Mouse (Mus musculus) hindbrain, embryonic 14.5 days (tissue): ENCODE data around the gene Gfra1. TPM values are rescaled to one million over a fixed set of nuclear protein-coding genes. Genes with fewer than 3 reads are reported as not detected.

Source experiments
- ATAC-seq: fragments of 200-750 bp; cut with Nextera tagmentation; 2 replicates; pipeline ENCODE4 v1.8.0; 2017; ENCODE audit warnings: moderate number of reproducible peaks, mild to moderate bottlenecking, moderate TSS enrichment, moderate library complexity; ENCODE audit not compliant: low FRiP score
- DNase-seq: peaks from one replicate; pipeline ENCODE4 v3.0.0-alpha.2; 2015; ENCODE audit warnings: low spot score
- H3K27ac ChIP-seq: fragments of 300-500 bp; sonication (generic); 2 replicates; pipeline ENCODE4 v1.5.1; 2014; ENCODE audit warnings: mild to moderate bottlenecking, moderate library complexity
- H3K27me3 ChIP-seq: fragments of 300-500 bp; sonication (generic); 2 replicates; pipeline ENCODE4 v1.6.1; 2014; ENCODE audit warnings: mild to moderate bottlenecking, low read length, mixed read lengths; ENCODE audit not compliant: control insufficient read depth, insufficient read depth
- H3K36me3 ChIP-seq: fragments of 300-500 bp; sonication (generic); replicated peaks from 2 replicates; pipeline ENCODE4 v1.6.1; 2014; ENCODE audit not compliant: control insufficient read depth, insufficient read depth
- H3K4me1 ChIP-seq: fragments of 300-500 bp; sonication (generic); replicated peaks from 2 replicates; pipeline ENCODE4 v1.6.1; 2014; ENCODE audit warnings: antibody characterized with exemption, low read length, mixed read lengths; ENCODE audit not compliant: control insufficient read depth, insufficient read depth
- H3K4me2 ChIP-seq: fragments of 300-500 bp; sonication (generic); replicated peaks from 2 replicates; pipeline ENCODE4 v1.6.1; 2014; ENCODE audit warnings: mild to moderate bottlenecking, moderate library complexity
- H3K4me3 ChIP-seq: fragments of 300-500 bp; sonication (generic); replicated peaks from 2 replicates; pipeline ENCODE4 v1.5.1; 2014; ENCODE audit warnings: mild to moderate bottlenecking, low read length
- H3K9ac ChIP-seq: fragments of 300-500 bp; sonication (generic); 2 replicates; pipeline ENCODE4 v1.6.1; 2014
- H3K9me3 ChIP-seq: fragments of 300-500 bp; sonication (generic); 2 replicates; pipeline ENCODE4 v1.6.1; 2016; ENCODE audit warnings: low read length; ENCODE audit not compliant: control insufficient read depth
- WGBS: fragments of 180-500 bp; shearing (Covaris S2); extraction: QIAGEN DNeasy Blood & Tissue Kit; methylation state at CpG from one replicate; pipeline ENCODE4 v1.1.7; 2014; 5-methylcytosine and 5-hydroxymethylcytosine counted together
- polyA plus RNA-seq: library from polyadenylated mRNA; unstranded; fragments of >200 nt; fragmentation: Nextera tagmentation; extraction: Ambion mirVana; gene quantifications from 2 replicates; pipeline ENCODE4 v1.2.1, GENCODE M21; 2014

Gene Gfra1
- polyA plus RNA-seq, 1 experiment from 2014 or later = 46.0 TPM

DNA sequence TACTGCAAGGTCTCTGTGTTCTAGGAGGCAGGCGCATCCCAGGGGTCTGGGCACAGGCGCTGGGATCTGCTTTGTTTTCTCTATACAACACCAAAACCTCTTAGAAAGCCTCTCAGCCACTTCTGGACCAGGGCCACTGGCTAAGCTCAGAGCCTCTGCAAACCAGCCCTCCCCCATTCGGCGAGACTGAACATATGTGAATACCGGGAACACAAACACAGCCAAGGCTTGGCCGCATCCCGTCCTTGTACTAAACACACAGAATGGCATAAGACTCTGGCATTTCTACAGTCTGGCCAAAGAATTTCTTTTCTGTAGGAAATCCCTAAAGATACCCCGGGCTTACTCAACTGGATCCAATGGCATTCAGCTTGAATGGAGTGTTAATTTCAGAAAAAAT, 183.9 kb downstream of the Gfra1 start:
- H3K9ac ChIP-seq = no peak overlapping the region
- no peak overlapping the region for H3K4me2 ChIP-seq
- no peak overlapping the region for H3K4me3 ChIP-seq
- peaks cover 4% of the 10 kb centered on the region; the same call in 1 of the 2 replicates for H3K4me1 ChIP-seq
- WGBS = 82% methylated on average over 8 of the region's 8 CpGs
- no peaks in the 10 kb centered on the region for H3K27me3 ChIP-seq
- no peak overlapping the region for H3K27ac ChIP-seq
- ATAC-seq (no peak), DNase-seq (no peak)
- no peaks in the 10 kb centered on the region for H3K9me3 ChIP-seq
- H3K36me3 ChIP-seq = no peaks in the 10 kb centered on the region

GRCm38 (mm10) chr19:58270778-58271177, 184.9 kb downstream of the Gfra1 start:
- Histone ChIP-seq H3K27ac (no peak overlapping the region), H3K9me3 (no peaks in the 10 kb centered on the region), H3K4me1 (peaks cover 4% of the 10 kb centered on the region; the same call in 1 of the 2 replicates), H3K4me3 (no peak overlapping the region), H3K9ac (no peak overlapping the region), H3K36me3 (no peaks in the 10 kb centered on the region), H3K27me3 (no peaks in the 10 kb centered on the region), H3K4me2 (no peak overlapping the region)
- 87% methylated on average over 5 of the region's 5 CpGs for whole genome bisulfite sequencing
- no peak for ATAC-seq
- no peak for DNase-seq

- 63% methylated on average over 4 of the region's 4 CpGs for WGBS
- no peaks in the 10 kb centered on the region for H3K9me3 ChIP-seq
- no peaks in the 10 kb centered on the region for H3K36me3 ChIP-seq
- H3K27me3 ChIP-seq = no peaks in the 10 kb centered on the region
- H3K4me3 ChIP-seq = no peak overlapping the region
- H3K9ac ChIP-seq = no peak overlapping the region
- H3K4me1 ChIP-seq = peaks cover 4% of the 10 kb centered on the region; the same call in 1 of the 2 replicates
- DNase-seq (no peak), ATAC-seq (no peak)
- H3K27ac ChIP-seq = no peak overlapping the region
- no peak overlapping the region for H3K4me2 ChIP-seq
Measured at GRCm38 (mm10) chr19:58268476-58268875, 187.2 kb downstream of the Gfra1 start.

GRCm38 (mm10) chr19:58266600-58266999, 189.1 kb downstream of the Gfra1 start:
- Histone ChIP-seq H3K36me3 (no peaks in the 10 kb centered on the region), H3K4me1 (peaks cover 4% of the 10 kb centered on the region; the same call in 1 of the 2 replicates), H3K27me3 (no peaks in the 10 kb centered on the region), H3K4me2 (no peak overlapping the region), H3K4me3 (no peak overlapping the region), H3K27ac (no peak overlapping the region), H3K9me3 (no peaks in the 10 kb centered on the region), H3K9ac (no peak overlapping the region)
- 26% methylated on average over 7 of the region's 7 CpGs for WGBS
- ATAC-seq (no peak), DNase-seq (no peak)

- Histone ChIP-seq H3K27ac (no peak overlapping the region), H3K36me3 (no peaks in the 10 kb centered on the region), H3K9ac (no peak overlapping the region), H3K4me1 (no peaks in the 10 kb centered on the region), H3K27me3 (no peaks in the 10 kb centered on the region), H3K4me2 (no peak overlapping the region), H3K4me3 (no peak overlapping the region), H3K9me3 (no peaks in the 10 kb centered on the region)
- ATAC-seq (no peak), DNase-seq (no peak)
- 73% methylated on average over 8 of the region's 8 CpGs for WGBS
Measured at GRCm38 (mm10) chr19:58260934-58261333, 194.8 kb downstream of the Gfra1 start.

DNA sequence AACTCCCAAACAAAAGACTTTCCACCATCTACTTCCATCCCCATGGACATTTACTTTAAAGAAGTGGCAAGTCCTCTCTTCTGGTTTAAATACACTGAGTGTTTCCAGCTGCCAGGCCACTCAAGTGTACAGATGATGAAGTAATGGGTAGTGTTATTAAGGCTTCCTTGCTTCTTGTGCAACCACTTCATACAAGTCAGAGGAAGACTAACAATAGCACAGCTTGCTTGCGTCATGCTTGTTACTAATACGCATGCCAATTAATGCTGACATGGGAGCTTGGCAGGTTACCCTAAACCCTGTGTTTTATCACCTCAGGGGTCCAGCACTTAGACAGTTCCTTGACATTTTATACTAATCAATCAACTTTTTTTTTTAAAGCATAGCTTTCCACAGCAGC, 196.5 kb downstream of the Gfra1 start:
- no peak overlapping the region for H3K27ac ChIP-seq
- no peaks in the 10 kb centered on the region for H3K27me3 ChIP-seq
- H3K4me2 ChIP-seq = no peak overlapping the region
- DNase-seq (no peak), ATAC-seq (no peak)
- H3K9me3 ChIP-seq = no peaks in the 10 kb centered on the region
- H3K4me1 ChIP-seq = no peaks in the 10 kb centered on the region
- 41% methylated on average over 2 of the region's 2 CpGs for WGBS
- no peaks in the 10 kb centered on the region for H3K36me3 ChIP-seq
- no peak overlapping the region for H3K9ac ChIP-seq
- no peak overlapping the region for H3K4me3 ChIP-seq

GRCm38 (mm10) chr19:58256485-58256884, 199.2 kb downstream of the Gfra1 start:
- no peaks in the 10 kb centered on the region for H3K9me3 ChIP-seq
- H3K4me3 ChIP-seq = no peak overlapping the region
- DNase-seq (no peak), ATAC-seq (no peak)
- no peak overlapping the region for H3K27ac ChIP-seq
- no peaks in the 10 kb centered on the region for H3K4me1 ChIP-seq
- WGBS = 90% methylated on average over 3 of the region's 3 CpGs
- H3K27me3 ChIP-seq = no peaks in the 10 kb centered on the region
- H3K4me2 ChIP-seq = no peak overlapping the region
- no peaks in the 10 kb centered on the region for H3K36me3 ChIP-seq
- H3K9ac ChIP-seq = no peak overlapping the region

GRCm38 (mm10) chr19:58255394-58255793, 200.3 kb downstream of the Gfra1 start:
- WGBS = 79% methylated on average over 7 of the region's 7 CpGs
- no peak for DNase-seq
- no peak overlapping the region for H3K9ac ChIP-seq
- no peak overlapping the region for H3K4me3 ChIP-seq
- no peaks in the 10 kb centered on the region for H3K4me1 ChIP-seq
- no peaks in the 10 kb centered on the region for H3K9me3 ChIP-seq
- no peak overlapping the region for H3K4me2 ChIP-seq
- H3K36me3 ChIP-seq = no peaks in the 10 kb centered on the region
- H3K27me3 ChIP-seq = no peaks in the 10 kb centered on the region
- no peak for ATAC-seq
- H3K27ac ChIP-seq = no peak overlapping the region

GRCm38 (mm10) chr19:58254172-58254571, 201.5 kb downstream of the Gfra1 start:
- ATAC-seq (no peak), DNase-seq (no peak)
- Histone ChIP-seq H3K27ac (no peak overlapping the region), H3K9ac (no peak overlapping the region), H3K27me3 (no peaks in the 10 kb centered on the region), H3K4me1 (no peaks in the 10 kb centered on the region), H3K9me3 (no peaks in the 10 kb centered on the region), H3K36me3 (no peaks in the 10 kb centered on the region), H3K4me2 (no peak overlapping the region), H3K4me3 (no peak overlapping the region)
- 62% methylated on average over 3 of the region's 3 CpGs for WGBS

GRCm38 (mm10) chr19:58251698-58252097, 204.0 kb downstream of the Gfra1 start:
- ATAC-seq = no peak
- DNase-seq = no peak
- Histone ChIP-seq H3K4me2 (no peak overlapping the region), H3K4me1 (peaks cover 9% of the 10 kb centered on the region), H3K4me3 (no peak overlapping the region), H3K27me3 (no peaks in the 10 kb centered on the region), H3K27ac (no peak overlapping the region), H3K9me3 (no peaks in the 10 kb centered on the region), H3K36me3 (no peaks in the 10 kb centered on the region), H3K9ac (no peak overlapping the region)
- WGBS = 82% methylated on average over 4 of the region's 4 CpGs
